Mouse (Mus musculus) CH12.LX (cell line): Measurements from ENCODE around the gene Ndn. TPM values are rescaled to one million over a fixed set of nuclear protein-coding genes. Genes with fewer than 3 reads are reported as not detected.

Source experiments
- DNase-seq: peaks from one replicate; pipeline ENCODE4 v3.0.0-alpha.2; 2013; ENCODE audit errors: extremely low read depth
- H3K27ac ChIP-seq: 2 replicates; pipeline ENCODE4 v1.5.1; 2012; ENCODE audit warnings: low read depth, mild to moderate bottlenecking, control low read depth, moderate library complexity; ENCODE audit not compliant: insufficient read depth
- H3K27me3 ChIP-seq: replicated peaks from 2 replicates; pipeline ENCODE3; 2012; ENCODE audit warnings: inconsistent platforms
- H3K36me3 ChIP-seq, 2 experiments: replicated peaks in 1 of 2; 2 replicates each; pipeline versions ENCODE3 to v1.6.1; 2012; ENCODE audit warnings: inconsistent platforms in 1 of 2, low read length in 1 of 2, mild to moderate bottlenecking in 1 of 2, mixed read lengths in 1 of 2, moderate library complexity in 1 of 2; ENCODE audit not compliant: control insufficient read depth in 1 of 2, insufficient read depth in 1 of 2
- H3K4me1 ChIP-seq, 2 experiments: 2 replicates each; pipeline ENCODE4 v1.6.1; 2012; ENCODE audit warnings: inconsistent platforms in 1 of 2, moderate library complexity in 1 of 2; ENCODE audit not compliant: insufficient read depth in 2 of 2, control insufficient read depth in 1 of 2
- H3K4me2 ChIP-seq: 2 replicates; pipeline ENCODE4 v1.6.1; 2012; ENCODE audit warnings: low read depth, mild to moderate bottlenecking, control low read depth; ENCODE audit not compliant: poor library complexity, insufficient read depth, severe bottlenecking
- H3K4me3 ChIP-seq, 3 experiments: fragments of 150-350 bp in 1 of 3; sonication (generic) in 1 of 3; replicated peaks in 1 of 3; 2 replicates each; pipeline versions ENCODE3 to v1.5.1; 2011 to 2012; ENCODE audit warnings: low read depth in 2 of 3, low read length in 2 of 3, mild to moderate bottlenecking in 2 of 3, moderate library complexity in 2 of 3, control low read depth in 1 of 3, improper control_type of control experiment in 1 of 3, inconsistent platforms in 1 of 3, mixed read lengths in 1 of 3; ENCODE audit not compliant: poor library complexity in 1 of 3
- H3K79me2 ChIP-seq: replicated peaks from 2 replicates; pipeline ENCODE4 v1.6.1; 2012; ENCODE audit warnings: mild to moderate bottlenecking, moderate library complexity; ENCODE audit not compliant: control insufficient read depth, poor library complexity, insufficient read depth, severe bottlenecking; ENCODE audit errors: extremely low read depth
- H3K9ac ChIP-seq: 2 replicates; pipeline ENCODE4 v1.6.1; 2012; ENCODE audit warnings: low read depth, mild to moderate bottlenecking, control low read depth, moderate library complexity; ENCODE audit not compliant: insufficient read depth
- H3K9me3 ChIP-seq: replicated peaks from 2 replicates; pipeline ENCODE3; 2012; ENCODE audit warnings: low read length, inconsistent platforms, mixed read lengths
- BHLHE40 ChIP-seq: IDR thresholded peaks from 2 replicates; pipeline ENCODE4 v1.6.1; 2011; ENCODE audit warnings: mild to moderate bottlenecking, low read depth, low read length, improper control_type of control experiment
- CHD1 ChIP-seq: IDR thresholded peaks from 2 replicates; pipeline ENCODE4 v1.6.1; 2012; ENCODE audit warnings: low read depth, low read length, improper control_type of control experiment, inconsistent platforms
- CHD2 ChIP-seq: IDR thresholded peaks from 2 replicates; pipeline ENCODE4 v1.6.1; 2011; ENCODE audit warnings: low read length, improper control_type of control experiment
- ELF1 ChIP-seq: IDR thresholded peaks from 2 replicates; pipeline ENCODE4 v1.6.1; 2014; ENCODE audit warnings: low read depth, mild to moderate bottlenecking, inconsistent platforms, low read length, improper control_type of control experiment
- EP300 ChIP-seq: IDR thresholded peaks from 2 replicates; pipeline ENCODE4 v1.6.1; 2011; ENCODE audit warnings: low read length, improper control_type of control experiment
- ETS1 ChIP-seq: conservative IDR thresholded peaks from 2 replicates; pipeline ENCODE4 v1.6.1; 2012; ENCODE audit warnings: low read depth, mild to moderate bottlenecking, inconsistent platforms, low read length, improper control_type of control experiment, moderate library complexity
- HCFC1 ChIP-seq: IDR thresholded peaks from 2 replicates; pipeline ENCODE4 v1.6.1; 2012; ENCODE audit warnings: low read depth, mild to moderate bottlenecking, inconsistent platforms, low read length, improper control_type of control experiment
- IRF4 ChIP-seq: IDR thresholded peaks from 2 replicates; pipeline ENCODE4 v1.6.1; 2014; ENCODE audit warnings: low read depth, mild to moderate bottlenecking, inconsistent platforms, low read length, improper control_type of control experiment
- JUND ChIP-seq: conservative IDR thresholded peaks from 2 replicates; pipeline ENCODE4 v1.6.1; 2011; ENCODE audit warnings: low read depth, low read length, improper control_type of control experiment
- MAFK ChIP-seq: IDR thresholded peaks from 2 replicates; pipeline ENCODE4 v1.6.1; 2011; ENCODE audit warnings: low read length, improper control_type of control experiment; ENCODE audit not compliant: insufficient replicate concordance
- MAX ChIP-seq: IDR thresholded peaks from 2 replicates; pipeline ENCODE4 v1.6.1; 2011; ENCODE audit warnings: low read length, improper control_type of control experiment
- MXI1 ChIP-seq: IDR thresholded peaks from 2 replicates; pipeline ENCODE4 v1.6.1; 2011; ENCODE audit warnings: mild to moderate bottlenecking, low read depth, low read length, improper control_type of control experiment
- NRF1 ChIP-seq: IDR thresholded peaks from 2 replicates; pipeline ENCODE4 v1.6.1; 2014; ENCODE audit warnings: low read depth, mild to moderate bottlenecking, inconsistent platforms, low read length, improper control_type of control experiment, moderate library complexity
- PAX5 ChIP-seq: IDR thresholded peaks from 2 replicates; pipeline ENCODE4 v1.6.1; 2012; ENCODE audit warnings: low read length, inconsistent platforms, mixed read lengths
- POLR2A ChIP-seq: IDR thresholded peaks from 2 replicates; pipeline ENCODE4 v1.6.1; 2011; ENCODE audit warnings: low read depth, mild to moderate bottlenecking, improper control_type of control experiment, low read length
- POLR2AphosphoS2 ChIP-seq: IDR thresholded peaks from 2 replicates; pipeline ENCODE4 v1.6.1; 2011; ENCODE audit warnings: low read depth, low read length, improper control_type of control experiment
- RAD21 ChIP-seq: IDR thresholded peaks from 2 replicates; pipeline ENCODE4 v1.6.1; 2011; ENCODE audit warnings: low read depth, mild to moderate bottlenecking, low read length, improper control_type of control experiment, moderate library complexity
- RCOR1 ChIP-seq: conservative IDR thresholded peaks from 2 replicates; pipeline ENCODE4 v1.6.1; 2012; ENCODE audit warnings: low read depth, mild to moderate bottlenecking, inconsistent platforms, low read length, improper control_type of control experiment
- SMC3 ChIP-seq: IDR thresholded peaks from 2 replicates; pipeline ENCODE4 v1.6.1; 2011; ENCODE audit warnings: low read depth, low read length, improper control_type of control experiment
- TBP ChIP-seq: conservative IDR thresholded peaks from 2 replicates; pipeline ENCODE4 v1.6.1; 2011; ENCODE audit warnings: low read depth, low read length, improper control_type of control experiment
- TCF12 ChIP-seq: IDR thresholded peaks from 2 replicates; pipeline ENCODE4 v1.6.1; 2014; ENCODE audit warnings: low read depth, mild to moderate bottlenecking, inconsistent platforms, low read length, improper control_type of control experiment
- USF1 ChIP-seq: IDR thresholded peaks from 2 replicates; pipeline ENCODE4 v1.6.1; 2014; ENCODE audit warnings: low read depth, mild to moderate bottlenecking, inconsistent platforms, low read length, improper control_type of control experiment
- USF2 ChIP-seq: conservative IDR thresholded peaks from 2 replicates; pipeline ENCODE4 v1.6.1; 2011; ENCODE audit warnings: low read depth, low read length, improper control_type of control experiment
- ZKSCAN1 ChIP-seq: IDR thresholded peaks from 2 replicates; pipeline ENCODE4 v1.6.1; 2012; ENCODE audit warnings: low read depth, inconsistent platforms, low read length, improper control_type of control experiment, borderline replicate concordance
- ZMIZ1 ChIP-seq: IDR thresholded peaks from 2 replicates; pipeline ENCODE4 v1.6.1; 2012; ENCODE audit warnings: low read depth, mild to moderate bottlenecking, inconsistent platforms, low read length, improper control_type of control experiment
- ZNF384 ChIP-seq: IDR thresholded peaks from 2 replicates; pipeline ENCODE4 v1.6.1; 2012; ENCODE audit warnings: low read depth, low read length, improper control_type of control experiment, inconsistent platforms
- dilution Hi-C: fragments of 300-500 bp; cut with MboI; formaldehyde crosslinking; loops from 2 replicates; pipeline ENCODE4 v1.14.3; 2020; ENCODE audit warnings: low sequenced_read_pairs; ENCODE audit not compliant: extremely low pct_unique_long_range_greater_than_20kb, extremely low pct_ligation_motif_present
- in situ Hi-C: fragments of 300-500 bp; cut with MboI; formaldehyde crosslinking; loops from 3 replicates; pipeline ENCODE4 v1.14.3; 2019; ENCODE audit warnings: low sequenced_read_pairs, low pct_ligation_motif_present, low pct_unique_long_range_greater_than_20kb, mixed read lengths
- polyA plus RNA-seq: library from polyadenylated mRNA; unstranded; fragments of >175 nt; gene quantifications from 2 replicates; pipeline ENCODE4 v1.2.1, GENCODE M21; 2012; ENCODE audit warnings: low read depth; ENCODE audit not compliant: insufficient read length
- total RNA-seq, 2 experiments: library from RNA; depleted of rRNA; stranded (reverse); fragments of 300-350 nt in 1 of 2; fragments of >200 nt in 1 of 2; gene quantifications; 2 replicates each; pipeline ENCODE4 v1.2.3; 2012 to 2014

Ndn gene
- total and polyA plus RNA-seq, 3 experiments = not detected

DNA sequence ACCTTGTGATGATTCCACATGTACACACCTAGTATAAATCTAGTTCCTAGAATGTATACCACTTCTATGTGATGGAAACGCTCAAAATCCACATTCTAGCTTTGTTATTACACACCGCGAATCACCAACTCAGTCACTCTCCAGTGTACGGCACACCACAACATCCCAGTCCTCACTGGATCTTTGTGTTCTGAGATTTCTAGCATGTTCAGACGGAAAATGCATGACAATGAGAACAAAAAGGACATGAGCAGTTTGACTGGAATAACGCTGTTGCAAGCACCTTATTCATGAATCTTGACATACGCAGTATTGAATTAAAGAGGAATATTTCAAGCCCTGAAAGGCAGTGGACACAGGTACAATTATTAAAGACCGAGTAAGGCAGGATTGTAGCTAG, 20.4 kb downstream of the Ndn start:
- in situ Hi-C loops = no loop called here
- H3K9ac ChIP-seq = no peak overlapping the region
- H3K9me3 ChIP-seq = peaks cover 24% of the 10 kb centered on the region
- H3K79me2 ChIP-seq = no peaks in the 10 kb centered on the region
- dilution Hi-C loops = no loop called here
- no peak for DNase-seq
- no peak overlapping the region for H3K4me3 ChIP-seq
- no peaks in the 10 kb centered on the region for H3K4me1 ChIP-seq
- TF ChIP-seq TBP = no peak
- TF ChIP-seq USF1 = no peak
- TF ChIP-seq EP300 = no peak
- no peak for TF ChIP-seq SMC3
- TF ChIP-seq ZMIZ1 = no peak
- no peak for TF ChIP-seq JUND
- TF ChIP-seq MAFK = no peak
- no peak for TF ChIP-seq NRF1
- no peak for TF ChIP-seq CHD1
- no peak for TF ChIP-seq USF2
- TF ChIP-seq ELF1 = no peak
- TF ChIP-seq HCFC1 = no peak
- no peak for TF ChIP-seq PAX5
- no peak for TF ChIP-seq ZNF384
- no peak for TF ChIP-seq MAX
- TF ChIP-seq ZKSCAN1 = no peak
- TF ChIP-seq, all 38 proteins: peak for 0
- Histone ChIP-seq H3K27ac (no peak overlapping the region), H3K36me3 (no peaks in the 10 kb centered on the region), H3K27me3 (no peaks in the 10 kb centered on the region), H3K4me2 (no peak overlapping the region)

DNA sequence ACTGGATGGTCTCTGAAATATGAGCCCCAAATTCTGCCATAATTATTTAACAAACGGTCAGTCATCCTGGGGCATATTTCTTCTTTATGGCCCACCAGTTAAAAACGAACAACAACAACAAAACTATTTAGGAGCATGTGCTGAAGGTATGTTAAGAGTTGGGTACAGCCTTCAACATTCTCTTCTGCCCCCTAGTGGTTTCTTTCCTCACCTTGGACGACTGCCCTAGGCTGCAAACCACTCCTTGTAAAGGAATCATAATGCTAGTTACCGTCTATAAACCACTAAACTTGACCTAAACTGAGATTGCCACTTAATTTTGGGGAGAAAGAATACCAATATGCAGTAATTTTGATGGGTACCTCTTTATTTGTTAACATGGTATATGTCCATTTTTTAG, 29.3 kb downstream of the Ndn start:
- Histone ChIP-seq H3K9me3 (peaks cover 56% of the 10 kb centered on the region), H3K4me3 (no peak overlapping the region), H3K4me2 (no peak overlapping the region), H3K27me3 (no peaks in the 10 kb centered on the region), H3K36me3 (no peaks in the 10 kb centered on the region), H3K79me2 (no peaks in the 10 kb centered on the region), H3K9ac (no peak overlapping the region), H3K4me1 (no peaks in the 10 kb centered on the region), H3K27ac (no peak overlapping the region)
- dilution Hi-C loops = no loop called here
- TF ChIP-seq MXI1 (no peak), CHD1 (no peak), CHD2 (no peak), RCOR1 (no peak), IRF4 (no peak), BHLHE40 (no peak), TCF12 (no peak), EP300 (no peak), ZNF384 (no peak), USF2 (no peak), MAFK (no peak), RAD21 (no peak; the same call in none of the 2 replicates), POLR2A (no peak), POLR2AphosphoS2 (no peak), JUND (no peak), SMC3 (no peak), ETS1 (no peak), ZMIZ1 (no peak)
- DNase-seq = no peak
- in situ Hi-C loops = loop anchor here (25.0 kb wide), 1 partner anchor 138 kb away; no protein-coding TSS in a partner anchor
